ENCODE assay signal across 9 mouse cellular contexts in the genomic region with DNA sequence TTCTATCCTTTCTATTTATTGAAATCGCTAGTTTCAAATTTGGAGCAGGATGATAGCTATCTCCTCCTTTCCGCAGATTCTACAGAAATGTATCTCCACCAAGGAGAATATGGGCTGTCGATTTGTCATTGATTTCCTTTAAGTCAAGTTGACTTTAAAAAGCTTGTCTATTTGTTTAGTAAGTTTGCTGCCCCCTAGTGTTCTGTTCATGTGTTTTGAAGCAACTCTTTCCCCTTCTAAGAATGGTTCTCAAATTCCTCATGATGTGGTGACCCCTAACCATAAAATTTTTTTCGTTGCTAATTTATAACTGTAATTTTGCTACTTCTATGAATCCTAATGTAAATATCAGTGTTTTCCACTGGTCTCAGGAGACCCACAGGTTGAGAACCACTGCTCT.
A peak's percentile ranks its signal among the peaks of the same experiment; 100 is the strongest.
DNase-seq lines count a peak whose midpoint lies in the region; ATAC-seq and TF ChIP-seq lines count a peak whose summit lies in the region.
"Had no signal": no experiment of that assay in that cellular context is flagged by ENCODE, and none has a peak within 500 bp of the region (broad histone marks: within the 10 kb centered on the region; RNA-seq: fewer than 3 reads in every experiment).

No protein-coding gene starts in this region.

- DNase-seq in gastrocnemius, adult 2 months: no peak
- DNase-seq in gastrocnemius, postnatal 25 days: no peak
- DNase-seq in liver, postnatal 0 days: no peak
- DNase-seq in liver (no peak), Patski (ENCODE audit: low read depth, low spot score) (no peak)
- DNase-seq in mesoderm, embryonic 11.5 days (ENCODE audit: low read depth, low spot score): peak; percentile 44
- no peak for DNase-seq in right cerebral cortex, postnatal 25 days
- DNase-seq: liver, embryonic 13.5 days had no signal

- no peaks in the 10 kb centered on the region for H3K36me3 ChIP-seq in liver, postnatal 0 days (replicated peaks; ENCODE audit: insufficient read depth, low read length)
- H3K36me3 ChIP-seq: liver, embryonic 13.5 days had no signal

- no peak overlapping the region for H3K4me3 ChIP-seq in gastrocnemius, adult 2 months
- H3K4me3 ChIP-seq in liver, postnatal 0 days (ENCODE audit: low read depth, low read length): no peak overlapping the region
- H3K4me3 ChIP-seq: liver, embryonic 13.5 days had no signal

- in situ Hi-C loops in Patski (cut with MboI; ENCODE audit: low pct_unique_long_range_greater_than_20kb): no loop called here

- no peak overlapping the region for H3K27ac ChIP-seq in gastrocnemius, adult 2 months
- H3K27ac ChIP-seq in liver, postnatal 0 days (ENCODE audit: low read depth): no peak overlapping the region
- H3K27ac ChIP-seq: liver, embryonic 13.5 days had no signal

- peak; percentile 71 for TF ChIP-seq CTCF in gastrocnemius, adult 2 months (IDR thresholded peaks at IDR 0.05)
- TF ChIP-seq CTCF in liver, postnatal 0 days (IDR thresholded peaks at IDR 0.05; ENCODE audit: low read depth): peak; percentile 54
- peak; percentile 49 for TF ChIP-seq CTCF in Patski (IDR thresholded peaks at IDR 0.05)

- intact Hi-C loops in gastrocnemius, adult 2 months (cut with DNase I): loop anchor here (5.0 kb wide), 1 partner anchor 343 kb away; no protein-coding TSS in a partner anchor

- WGBS in liver, postnatal 0 days (ENCODE audit: insufficient replicate concordance): 30% methylated on average over 4 of the region's 4 CpGs

- no peaks in the 10 kb centered on the region for H3K9me3 ChIP-seq in liver, postnatal 0 days (ENCODE audit: low read length)
- H3K9me3 ChIP-seq: liver, embryonic 13.5 days had no signal

- H3K9ac ChIP-seq in liver, postnatal 0 days (replicated peaks): no peak overlapping the region
- H3K9ac ChIP-seq: liver, embryonic 13.5 days had no signal

- no peaks in the 10 kb centered on the region for H3K27me3 ChIP-seq in liver, postnatal 0 days (ENCODE audit: insufficient read depth, low read length)
- no peaks in the 10 kb centered on the region for H3K27me3 ChIP-seq in Patski
- H3K27me3 ChIP-seq: liver, embryonic 13.5 days had no signal

- no peak overlapping the region for H3K4me2 ChIP-seq in liver, postnatal 0 days (ENCODE audit: low read depth, low read length)
- H3K4me2 ChIP-seq: liver, embryonic 13.5 days had no signal

- CTCF ChIA-PET in Patski (lab: Charles Lee): interaction anchor here (1.0 to 2.1 kb wide), 12 partner anchors 23 to 343 kb away, joined by 3 to 8 read pairs (median 4); partner anchors contain the start of gene Ccdc110

- TF ChIP-seq EP300 in liver, postnatal 0 days (IDR thresholded peaks at IDR 0.05; ENCODE audit: low read depth): no peak

- POLR2A ChIA-PET in Patski (lab: Charles Lee): interaction anchor here (1.2 kb wide), 1 partner anchor 14 kb away, joined by 4 read pairs; no protein-coding TSS in a partner anchor

- ATAC-seq in liver, postnatal 0 days: no peak
- no peak for ATAC-seq in Patski
- ATAC-seq in frontal cortex, adult (ENCODE audit: low TSS enrichment): no peak

- no peaks in the 10 kb centered on the region for H3K4me1 ChIP-seq in liver, postnatal 0 days (ENCODE audit: insufficient read depth)
- H3K4me1 ChIP-seq: liver, embryonic 13.5 days had no signal
